Mouse (Mus musculus): ENCODE measurements around the gene Gpm6a. TPM values are rescaled to one million over a fixed set of nuclear protein-coding genes. Genes with fewer than 3 reads are reported as not detected.

Gpm6a gene
- total and polyA plus RNA-seq, 3 experiments: not detected

DNA sequence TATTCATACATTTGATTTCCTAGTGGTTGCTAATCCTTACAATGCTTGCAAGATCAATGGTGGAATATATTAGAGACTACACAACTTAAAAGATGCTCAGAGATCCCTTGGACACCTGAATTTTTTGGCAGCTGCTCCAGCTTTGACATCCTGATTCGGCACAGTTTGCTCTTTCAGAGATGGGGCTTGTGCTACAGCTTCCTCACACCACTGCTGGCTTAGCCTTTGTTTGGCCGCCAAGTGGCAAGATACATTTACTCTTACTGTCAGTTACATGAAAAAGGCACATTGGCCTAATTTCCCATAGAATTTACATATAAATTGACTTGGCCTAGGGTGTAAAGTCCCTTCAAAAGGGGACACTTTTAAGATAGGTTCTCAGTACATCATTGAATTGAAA lies 32.1 kb downstream of the Gpm6a start:
- no peak overlapping the region for H3K4me3 ChIP-seq (ENCODE audit: control insufficient read depth in 1 of 2, insufficient read depth in 1 of 2, low read depth in 2 of 2, low read length in 2 of 2)
- no peaks in the 10 kb centered on the region for H3K79me2 ChIP-seq (ENCODE audit: control insufficient read depth, insufficient read depth, low read length, poor library complexity)
- no peaks in the 10 kb centered on the region for H3K4me1 ChIP-seq (ENCODE audit: control insufficient read depth in 1 of 2, insufficient read depth in 2 of 2, low read length in 2 of 2)
- DNase-seq (ENCODE audit: low read depth, low spot score): no peak
- no peaks in the 10 kb centered on the region for H3K9me3 ChIP-seq (replicated peaks; ENCODE audit: insufficient read depth, low read length)
- no peak for TF ChIP-seq NELFE (IDR thresholded peaks at IDR 0.05; ENCODE audit: low read depth, low read length)
- no peak for TF ChIP-seq POLR2A (IDR thresholded peaks at IDR 0.05; ENCODE audit: control insufficient read depth in 1 of 2, insufficient read depth in 1 of 2, low read depth in 1 of 2, low read length in 2 of 2, poor library complexity in 1 of 2)
- TF ChIP-seq MAX (IDR thresholded peaks at IDR 0.05; ENCODE audit: low read length): no peak
- no peak for TF ChIP-seq TBP (IDR thresholded peaks at IDR 0.05; ENCODE audit: low read depth, low read length)
- TF ChIP-seq SMC3 (IDR thresholded peaks at IDR 0.05; ENCODE audit: low read depth, low read length): no peak
- no peak for TF ChIP-seq POLR2AphosphoS5 (IDR thresholded peaks at IDR 0.05; ENCODE audit: borderline replicate concordance, low read depth, low read length)
- TF ChIP-seq ZC3H11A (IDR thresholded peaks at IDR 0.05; ENCODE audit: low read depth, low read length): no peak
- TF ChIP-seq RCOR1 (IDR thresholded peaks at IDR 0.05; ENCODE audit: low read depth, low read length): no peak
- no peak for TF ChIP-seq ETS1 (IDR thresholded peaks at IDR 0.05; ENCODE audit: low read depth, low read length)
- no peak for TF ChIP-seq BHLHE40 (IDR thresholded peaks at IDR 0.05; ENCODE audit: borderline replicate concordance, low read depth, low read length)
- no peak for TF ChIP-seq GABPA (IDR thresholded peaks at IDR 0.05; ENCODE audit: low read depth, low read length)
- no peak for TF ChIP-seq E2F4 (IDR thresholded peaks at IDR 0.05; ENCODE audit: borderline replicate concordance, low read depth, low read length)
- no peak for TF ChIP-seq CTCF (IDR thresholded peaks at IDR 0.05 in 2 of 3, conservative IDR thresholded peaks at IDR 0.05 in 1 of 3; ENCODE audit: control insufficient read depth in 1 of 3, insufficient read depth in 1 of 3, low read depth in 2 of 3, low read length in 3 of 3, poor library complexity in 1 of 3, severe bottlenecking in 1 of 3)
- no peaks in the 10 kb centered on the region for H3K27me3 ChIP-seq (ENCODE audit: control insufficient read depth in 1 of 2, insufficient read depth in 2 of 2, low read length in 2 of 2)
- H3K9ac ChIP-seq (ENCODE audit: control insufficient read depth, low read depth, low read length, poor library complexity, severe bottlenecking): no peak overlapping the region
- H3K27ac ChIP-seq (ENCODE audit: control insufficient read depth, low read depth, low read length): no peak overlapping the region
- H3K36me3 ChIP-seq (ENCODE audit: control insufficient read depth in 1 of 2, insufficient read depth in 2 of 2, low read length in 2 of 2): no peaks in the 10 kb centered on the region

DNA sequence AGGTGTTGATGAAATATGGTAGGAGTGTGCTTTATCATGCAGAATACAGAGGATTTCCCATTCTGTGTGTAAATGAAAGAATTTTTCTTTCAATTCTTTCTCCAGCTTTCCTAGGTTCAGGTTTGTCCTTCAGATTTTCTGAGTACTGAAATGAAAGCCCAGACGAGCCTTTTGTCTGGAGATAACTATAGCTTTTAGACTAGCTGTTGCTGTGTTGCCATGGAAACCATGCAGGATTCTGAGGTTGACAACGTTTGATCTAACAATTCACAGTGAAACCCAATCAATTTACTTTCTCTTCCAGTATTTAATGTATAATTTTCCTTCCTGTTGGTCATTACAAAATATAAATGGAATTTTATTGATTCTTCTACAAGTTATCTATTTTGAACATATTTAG lies 34.5 kb downstream of the Gpm6a start:
- H3K4me1 ChIP-seq (ENCODE audit: control insufficient read depth in 1 of 2, insufficient read depth in 2 of 2, low read length in 2 of 2): no peaks in the 10 kb centered on the region
- TF ChIP-seq EP300 (IDR thresholded peaks at IDR 0.05; ENCODE audit: low read depth in 1 of 2, low read length in 2 of 2) (no peak), GATA1 (IDR thresholded peaks at IDR 0.05; ENCODE audit: low read depth, low read length) (no peak), BHLHE40 (IDR thresholded peaks at IDR 0.05; ENCODE audit: borderline replicate concordance, low read depth, low read length) (no peak), MYB (IDR thresholded peaks at IDR 0.05; ENCODE audit: low read depth, low read length) (no peak), POLR2AphosphoS5 (IDR thresholded peaks at IDR 0.05; ENCODE audit: borderline replicate concordance, low read depth, low read length) (no peak), POLR2A (IDR thresholded peaks at IDR 0.05; ENCODE audit: control insufficient read depth in 1 of 2, insufficient read depth in 1 of 2, low read depth in 1 of 2, low read length in 2 of 2, poor library complexity in 1 of 2) (no peak), SMC3 (IDR thresholded peaks at IDR 0.05; ENCODE audit: low read depth, low read length) (no peak), MAFK (IDR thresholded peaks at IDR 0.05; ENCODE audit: borderline replicate concordance, low read depth, low read length) (no peak), MAZ (IDR thresholded peaks at IDR 0.05; ENCODE audit: low read depth, low read length) (no peak), USF2 (IDR thresholded peaks at IDR 0.05; ENCODE audit: borderline replicate concordance in 1 of 2, insufficient read depth in 1 of 2, low read depth in 1 of 2, low read length in 2 of 2) (no peak), CHD1 (IDR thresholded peaks at IDR 0.05; ENCODE audit: low read depth, low read length) (no peak), TCF12 (IDR thresholded peaks at IDR 0.05; ENCODE audit: low read depth, low read length) (no peak), JUND (IDR thresholded peaks at IDR 0.05; ENCODE audit: low read depth, low read length) (no peak), RAD21 (IDR thresholded peaks at IDR 0.05; ENCODE audit: low read depth, low read length) (no peak)
- no peak for DNase-seq (ENCODE audit: low read depth, low spot score)
- H3K36me3 ChIP-seq (ENCODE audit: control insufficient read depth in 1 of 2, insufficient read depth in 2 of 2, low read length in 2 of 2): no peaks in the 10 kb centered on the region
- no peak overlapping the region for H3K27ac ChIP-seq (ENCODE audit: control insufficient read depth, low read depth, low read length)
- H3K4me3 ChIP-seq (ENCODE audit: control insufficient read depth in 1 of 2, insufficient read depth in 1 of 2, low read depth in 2 of 2, low read length in 2 of 2): no peak overlapping the region
- no peaks in the 10 kb centered on the region for H3K79me2 ChIP-seq (ENCODE audit: control insufficient read depth, insufficient read depth, low read length, poor library complexity)
- H3K27me3 ChIP-seq (ENCODE audit: control insufficient read depth in 1 of 2, insufficient read depth in 2 of 2, low read length in 2 of 2): no peaks in the 10 kb centered on the region
- no peaks in the 10 kb centered on the region for H3K9me3 ChIP-seq (replicated peaks; ENCODE audit: insufficient read depth, low read length)
- H3K9ac ChIP-seq (ENCODE audit: control insufficient read depth, low read depth, low read length, poor library complexity, severe bottlenecking): no peak overlapping the region

Data from MEL (cell line).